Mouse (Mus musculus): ENCODE measurements around the gene Fam205a4. TPM values are rescaled to one million over a fixed set of nuclear protein-coding genes. Genes with fewer than 3 reads are reported as not detected.

The Fam205a4 gene
- polyA plus RNA-seq (2012; rRNA removed) = 2.6 and 2.8 TPM in 2 replicates

GRCm38 (mm10) chr4:41965758-41966157 is at the start of gene Fam205a4:
Gene Fam205a4 (plus strand): TSS chr4:41966058.

DNA sequence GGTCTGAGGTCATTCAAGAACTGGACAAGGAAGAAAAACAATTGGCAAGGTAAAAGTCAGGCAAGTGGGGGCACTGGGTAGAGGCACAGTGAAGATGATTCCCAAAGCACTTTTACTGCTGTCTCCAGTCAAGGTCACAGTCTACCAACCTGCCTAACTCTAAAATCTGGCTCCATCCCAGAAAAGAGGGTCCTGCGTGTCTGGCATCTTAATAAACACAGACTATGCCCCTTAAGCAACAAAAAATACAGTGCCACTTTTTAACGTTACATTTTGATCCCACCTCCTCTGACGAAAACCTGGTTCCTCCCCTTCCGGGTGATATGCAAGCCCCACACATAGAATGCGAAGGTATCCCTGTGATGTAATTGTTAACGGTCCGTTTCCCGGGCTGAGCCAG is 24.6 kb upstream of the Fam205a4 start, which contains the start of gene Gm20878:
Gm20878 (plus strand) TSS at position 301 of the 400 bp plus-strand sequence.

Other genes with a start within 250 kb of the Fam205a4 start
- 219 and 222 TPM in 2 replicates for gene Dctn3, start 242.9 kb upstream of the Fam205a4 start, polyA plus RNA-seq (2012; rRNA removed)
- 0.38 and 0.43 TPM in 2 replicates for gene Arid3c, start 234.9 kb upstream of the Fam205a4 start, polyA plus RNA-seq (2012; rRNA removed)
- 101 and 103 TPM in 2 replicates for gene Galt, start 210.8 kb upstream of the Fam205a4 start, polyA plus RNA-seq (2012; rRNA removed)
- gene Sigmar1, start 209.9 kb upstream of the Fam205a4 start, polyA plus RNA-seq (2012; rRNA removed) = 61.7 and 67.8 TPM in 2 replicates
- 442 and 448 TPM in 2 replicates for gene Ccl27a, start 191.8 kb upstream of the Fam205a4 start, polyA plus RNA-seq (2012; rRNA removed)
- not detected in 2 replicates for gene Gm21541, start 62.4 kb upstream of the Fam205a4 start, polyA plus RNA-seq (2012; rRNA removed)
- 16.4 and 17.5 TPM in 2 replicates for gene Gm20878, start 24.5 kb upstream of the Fam205a4 start, polyA plus RNA-seq (2012; rRNA removed)
- 1.6 and 1.9 TPM in 2 replicates for gene Gm21093, start 68.7 kb downstream of the Fam205a4 start, polyA plus RNA-seq (2012; rRNA removed)
- gene Gm3893, start 125.1 kb downstream of the Fam205a4 start, polyA plus RNA-seq (2012; rRNA removed) = not detected in 2 replicates
- gene Gm13304, start 148.8 kb downstream of the Fam205a4 start, polyA plus RNA-seq (2012; rRNA removed) = not detected in 2 replicates
- gene Gm13306, start 187.4 kb downstream of the Fam205a4 start, polyA plus RNA-seq (2012; rRNA removed) = 2.4 and 4.9 TPM in 2 replicates
- 0.24 and 0.36 TPM in 2 replicates for gene Gm13305, start 202.5 kb downstream of the Fam205a4 start, polyA plus RNA-seq (2012; rRNA removed)

Measured in central nervous system, embryonic 18 days (tissue).